Mouse (Mus musculus): ENCODE measurements around the gene Cyp2f2. TPM values are rescaled to one million over a fixed set of nuclear protein-coding genes. Genes with fewer than 3 reads are reported as not detected.
A peak's percentile ranks its signal among the peaks of the same experiment; 100 is the strongest.

Cyp2f2 gene
- 4.0 and 20.7 TPM in 2 replicates for polyA plus RNA-seq (2015; fragmentation: Nextera tagmentation; extraction: Ambion mirVana)

GRCm38 (mm10) chr7:27119676-27120075, at the start of gene Cyp2f2:
Gene Cyp2f2, plus strand, starts transcription at chr7:27119909.
- no peak within 1 kb of the TSS for H3K4me3 ChIP-seq
- H3K27ac ChIP-seq, result no peak within 1 kb of the TSS
- H3K4me2 ChIP-seq, result no peak within 1 kb of the TSS
- H3K4me1 ChIP-seq (replicated peaks), result no peaks in the 10 kb centered on the region
- H3K9me3 ChIP-seq (replicated peaks), result no peaks in the 10 kb centered on the region
- no peaks in the 10 kb centered on the region for H3K27me3 ChIP-seq
- no peaks in the 10 kb centered on the region for H3K36me3 ChIP-seq
- ATAC-seq (replicated peaks; ENCODE audit: insufficient number of reproducible peaks, insufficient read depth, low FRiP score, low read depth), result no peak
- no peak within 1 kb of the TSS for H3K9ac ChIP-seq

- 59% methylated on average over 1 of the region's 1 CpGs for WGBS
- no peak for ATAC-seq (replicated peaks; ENCODE audit: insufficient number of reproducible peaks, insufficient read depth, low FRiP score, low read depth)
- Histone ChIP-seq H3K36me3 (no peaks in the 10 kb centered on the region), H3K4me2 (no peak overlapping the region), H3K27ac (no peak overlapping the region), H3K27me3 (no peaks in the 10 kb centered on the region), H3K9me3 (replicated peaks) (no peaks in the 10 kb centered on the region), H3K4me3 (no peak overlapping the region), H3K9ac (no peak overlapping the region), H3K4me1 (replicated peaks) (no peaks in the 10 kb centered on the region)
Observed at GRCm38 (mm10) chr7:27078641-27079040, 41.1 kb upstream of the Cyp2f2 start.

- H3K9ac ChIP-seq, result no peak overlapping the region
- H3K27ac ChIP-seq, result no peak overlapping the region
- no peaks in the 10 kb centered on the region for H3K27me3 ChIP-seq
- H3K36me3 ChIP-seq, result no peaks in the 10 kb centered on the region
- no peak overlapping the region for H3K4me2 ChIP-seq
- ATAC-seq (replicated peaks; ENCODE audit: insufficient number of reproducible peaks, insufficient read depth, low FRiP score, low read depth), result no peak
- 49% methylated on average over 2 of the region's 2 CpGs for WGBS
- no peak overlapping the region for H3K4me3 ChIP-seq
- H3K4me1 ChIP-seq (replicated peaks), result no peaks in the 10 kb centered on the region
- no peaks in the 10 kb centered on the region for H3K9me3 ChIP-seq (replicated peaks)
Observed at GRCm38 (mm10) chr7:27081625-27082024, 38.1 kb upstream of the Cyp2f2 start.

GRCm38 (mm10) chr7:27091039-27091438, 28.7 kb upstream of the Cyp2f2 start:
- no peak overlapping the region for H3K4me3 ChIP-seq
- ATAC-seq (replicated peaks; ENCODE audit: insufficient number of reproducible peaks, insufficient read depth, low FRiP score, low read depth), result no peak
- H3K9me3 ChIP-seq (replicated peaks), result no peaks in the 10 kb centered on the region
- no peak overlapping the region for H3K27ac ChIP-seq
- no peak overlapping the region for H3K9ac ChIP-seq
- no peaks in the 10 kb centered on the region for H3K4me1 ChIP-seq (replicated peaks)
- no peak overlapping the region for H3K4me2 ChIP-seq
- no peaks in the 10 kb centered on the region for H3K36me3 ChIP-seq
- no peaks in the 10 kb centered on the region for H3K27me3 ChIP-seq
- 57% methylated on average over 4 of the region's 4 CpGs for WGBS

GRCm38 (mm10) chr7:27092038-27092703, 27.5 kb upstream of the Cyp2f2 start:
- no peaks in the 10 kb centered on the region for H3K9me3 ChIP-seq (replicated peaks)
- H3K4me3 ChIP-seq, result no peak overlapping the region
- H3K36me3 ChIP-seq, result no peaks in the 10 kb centered on the region
- 50% methylated on average over 7 of the region's 7 CpGs for WGBS
- H3K27me3 ChIP-seq, result no peaks in the 10 kb centered on the region
- no peak for ATAC-seq (replicated peaks; ENCODE audit: insufficient number of reproducible peaks, insufficient read depth, low FRiP score, low read depth)
- H3K4me2 ChIP-seq, result no peak overlapping the region
- no peaks in the 10 kb centered on the region for H3K4me1 ChIP-seq (replicated peaks)
- no peak overlapping the region for H3K27ac ChIP-seq
- no peak overlapping the region for H3K9ac ChIP-seq

DNA sequence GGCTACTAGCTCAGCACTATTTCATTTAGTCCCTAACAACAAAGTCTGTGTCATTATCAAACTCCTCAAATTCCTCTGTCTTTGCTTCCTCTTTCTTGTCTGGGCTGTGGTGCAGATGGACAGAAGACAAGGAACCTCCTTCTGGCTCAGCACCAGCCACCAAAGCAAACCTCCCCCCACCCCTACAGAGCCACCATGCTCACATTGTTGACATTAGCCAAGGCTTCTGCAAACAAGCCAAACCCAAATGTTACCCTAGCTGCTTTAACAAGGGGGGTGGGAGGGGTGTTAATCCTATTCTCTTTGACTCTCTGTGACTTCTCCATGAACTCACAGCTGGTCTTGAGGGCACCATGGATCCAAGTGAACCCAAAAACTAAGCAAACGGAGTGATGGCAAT, 26.8 kb upstream of the Cyp2f2 start:
- no peak overlapping the region for H3K4me2 ChIP-seq
- H3K4me1 ChIP-seq (replicated peaks), result no peaks in the 10 kb centered on the region
- no peak overlapping the region for H3K4me3 ChIP-seq
- no peak for ATAC-seq (replicated peaks; ENCODE audit: insufficient number of reproducible peaks, insufficient read depth, low FRiP score, low read depth)
- no peaks in the 10 kb centered on the region for H3K9me3 ChIP-seq (replicated peaks)
- H3K27ac ChIP-seq, result no peak overlapping the region
- no peak overlapping the region for H3K9ac ChIP-seq
- no peaks in the 10 kb centered on the region for H3K36me3 ChIP-seq
- no peaks in the 10 kb centered on the region for H3K27me3 ChIP-seq
- 24% methylated on average over 1 of the region's 1 CpGs for WGBS

DNA sequence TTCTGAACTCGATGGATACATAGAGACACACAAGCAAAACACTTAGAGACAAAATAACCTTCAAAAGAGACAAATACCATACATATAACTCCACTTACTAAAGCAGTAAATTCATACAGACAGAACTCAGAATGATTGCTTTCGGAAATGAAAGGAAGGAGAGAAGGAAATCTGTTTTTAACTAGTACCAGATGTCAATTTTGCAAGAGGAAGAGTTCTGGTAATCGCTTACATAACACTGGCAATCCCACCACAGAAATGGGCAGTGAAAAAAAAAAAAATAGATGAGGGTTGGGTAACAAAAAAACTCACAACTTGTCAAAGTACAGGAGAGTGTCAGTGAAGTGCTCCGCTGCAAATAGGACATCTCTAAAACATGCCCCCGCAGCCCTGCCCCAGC, 14.8 kb upstream of the Cyp2f2 start:
- Histone ChIP-seq H3K27me3 (no peaks in the 10 kb centered on the region), H3K9me3 (replicated peaks) (no peaks in the 10 kb centered on the region), H3K36me3 (no peaks in the 10 kb centered on the region), H3K4me1 (replicated peaks) (no peaks in the 10 kb centered on the region), H3K27ac (no peak overlapping the region), H3K4me2 (no peak overlapping the region), H3K4me3 (no peak overlapping the region), H3K9ac (no peak overlapping the region)
- no peak for ATAC-seq (replicated peaks; ENCODE audit: insufficient number of reproducible peaks, insufficient read depth, low FRiP score, low read depth)
- WGBS, result 61% methylated on average over 5 of the region's 5 CpGs

DNA sequence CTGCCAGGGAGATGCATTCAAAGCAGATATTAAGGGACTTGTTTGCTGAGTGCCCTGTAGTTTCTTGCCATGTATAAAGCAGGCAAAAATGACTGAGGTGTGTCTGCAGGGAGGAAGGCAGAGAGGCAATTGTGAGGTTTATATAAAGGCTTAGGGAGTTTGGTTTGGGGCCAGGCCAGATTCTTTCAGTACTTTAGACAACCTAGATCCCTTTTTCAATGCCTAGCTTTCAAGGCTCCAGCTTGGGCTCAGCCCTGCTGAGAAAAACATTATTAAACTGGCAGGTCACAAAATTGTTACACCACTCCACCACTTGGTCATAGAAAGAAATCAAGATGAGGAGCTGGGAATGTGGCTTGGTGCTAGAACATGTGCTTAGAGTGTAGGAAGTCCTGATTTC, 9.4 kb upstream of the Cyp2f2 start:
- no peaks in the 10 kb centered on the region for H3K27me3 ChIP-seq
- H3K9ac ChIP-seq, result no peak overlapping the region
- H3K4me2 ChIP-seq, result no peak overlapping the region
- no peak overlapping the region for H3K27ac ChIP-seq
- no peak overlapping the region for H3K4me3 ChIP-seq
- H3K4me1 ChIP-seq (replicated peaks), result no peaks in the 10 kb centered on the region
- no peaks in the 10 kb centered on the region for H3K9me3 ChIP-seq (replicated peaks)
- H3K36me3 ChIP-seq, result no peaks in the 10 kb centered on the region
- no peak for ATAC-seq (replicated peaks; ENCODE audit: insufficient number of reproducible peaks, insufficient read depth, low FRiP score, low read depth)

- 74% methylated on average over 1 of the region's 1 CpGs for WGBS
- H3K9ac ChIP-seq, result no peak overlapping the region
- ATAC-seq (replicated peaks; ENCODE audit: insufficient number of reproducible peaks, insufficient read depth, low FRiP score, low read depth), result no peak
- no peaks in the 10 kb centered on the region for H3K36me3 ChIP-seq
- no peaks in the 10 kb centered on the region for H3K9me3 ChIP-seq (replicated peaks)
- H3K27ac ChIP-seq, result no peak overlapping the region
- no peaks in the 10 kb centered on the region for H3K4me1 ChIP-seq (replicated peaks)
- H3K4me3 ChIP-seq, result no peak overlapping the region
- H3K4me2 ChIP-seq, result no peak overlapping the region
- no peaks in the 10 kb centered on the region for H3K27me3 ChIP-seq
Observed at GRCm38 (mm10) chr7:27111038-27111437, 8.7 kb upstream of the Cyp2f2 start.

DNA sequence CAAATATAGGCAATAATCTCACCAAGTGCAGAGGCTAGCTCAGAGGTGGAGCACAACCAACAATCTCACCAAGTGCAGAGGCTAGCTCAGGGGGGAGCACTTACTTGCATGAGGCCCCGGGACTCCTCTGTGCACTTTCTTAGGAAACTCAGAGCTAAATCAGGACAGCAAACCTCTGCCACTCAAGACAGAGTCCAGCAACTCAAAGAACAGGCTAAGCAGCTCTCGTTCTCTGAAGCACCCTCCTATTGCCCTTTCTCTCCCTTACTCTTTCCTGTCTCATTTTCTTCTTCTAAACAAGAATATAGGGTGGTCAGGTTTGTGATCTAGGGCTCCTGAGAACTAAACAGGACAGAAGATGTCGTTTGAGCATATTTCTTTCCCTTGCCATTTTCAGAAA, 7.7 kb upstream of the Cyp2f2 start:
- 53% methylated on average over 3 of the region's 3 CpGs for WGBS
- Histone ChIP-seq H3K4me1 (replicated peaks) (no peaks in the 10 kb centered on the region), H3K9me3 (replicated peaks) (no peaks in the 10 kb centered on the region), H3K4me3 (no peak overlapping the region), H3K27me3 (no peaks in the 10 kb centered on the region), H3K4me2 (no peak overlapping the region), H3K9ac (no peak overlapping the region), H3K27ac (no peak overlapping the region), H3K36me3 (no peaks in the 10 kb centered on the region)
- no peak for ATAC-seq (replicated peaks; ENCODE audit: insufficient number of reproducible peaks, insufficient read depth, low FRiP score, low read depth)

DNA sequence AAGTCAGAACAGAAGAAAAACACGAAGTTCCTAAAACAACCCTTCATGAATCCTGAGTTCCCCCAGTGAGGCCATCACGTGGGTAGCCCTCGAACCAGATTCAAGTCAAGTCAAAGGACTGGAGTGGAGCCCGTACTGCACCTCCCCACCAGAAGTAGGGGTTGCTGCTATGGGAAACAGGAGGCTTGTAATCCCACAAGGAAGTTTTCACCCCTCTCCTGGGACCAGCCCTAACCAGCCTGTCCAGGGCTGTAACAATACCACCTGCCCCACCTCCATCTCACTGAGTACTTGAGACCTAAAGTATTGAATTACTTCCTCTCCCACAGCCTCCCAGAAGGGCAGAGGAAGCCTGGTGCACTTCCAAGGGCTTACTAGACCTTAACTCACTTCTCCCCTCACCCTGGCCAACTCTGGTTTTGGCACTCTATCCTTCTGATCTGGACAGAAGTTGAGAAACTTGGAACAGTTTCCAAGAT, 1.6 kb upstream of the Cyp2f2 start:
- H3K9ac ChIP-seq, result no peak overlapping the region
- H3K36me3 ChIP-seq, result no peaks in the 10 kb centered on the region
- no peak overlapping the region for H3K4me3 ChIP-seq
- 0 out of 2 replicates have a peak, but pooled peaks have one; percentile 35 for ATAC-seq (replicated peaks; ENCODE audit: insufficient number of reproducible peaks, insufficient read depth, low FRiP score, low read depth)
- no peaks in the 10 kb centered on the region for H3K4me1 ChIP-seq (replicated peaks)
- H3K4me2 ChIP-seq, result no peak overlapping the region
- WGBS, result 52% methylated on average over 4 of the region's 4 CpGs
- H3K9me3 ChIP-seq (replicated peaks), result no peaks in the 10 kb centered on the region
- H3K27ac ChIP-seq, result no peak overlapping the region
- no peaks in the 10 kb centered on the region for H3K27me3 ChIP-seq

DNA sequence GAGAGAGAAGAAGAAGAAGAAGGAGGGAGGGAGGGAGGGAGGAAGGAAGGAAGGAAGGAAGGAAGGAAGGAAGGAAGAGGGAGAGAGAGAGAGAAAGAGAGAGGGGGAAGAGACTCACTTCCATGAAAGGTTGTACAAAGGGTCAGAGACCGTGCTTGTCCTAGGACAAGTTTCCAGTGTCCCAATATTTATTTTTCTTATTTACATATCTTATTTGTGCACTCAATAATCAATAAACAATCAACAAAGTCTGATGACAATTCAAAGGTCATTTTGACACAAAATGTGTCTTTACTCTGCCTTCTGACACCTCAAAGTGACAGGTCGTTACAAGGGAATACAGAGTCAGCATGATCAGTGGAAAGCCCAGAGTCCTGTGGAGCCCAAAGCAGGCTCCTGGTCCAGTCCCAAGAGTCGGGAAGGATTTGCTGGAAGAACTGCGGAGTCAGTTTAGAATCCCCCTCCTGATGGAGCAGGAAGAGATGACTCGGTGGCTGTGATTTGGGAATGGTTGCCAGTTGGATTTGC, 4.7 kb downstream of the Cyp2f2 start:
- H3K9me3 ChIP-seq (replicated peaks), result no peaks in the 10 kb centered on the region
- no peaks in the 10 kb centered on the region for H3K36me3 ChIP-seq
- no peak overlapping the region for H3K9ac ChIP-seq
- no peak overlapping the region for H3K4me3 ChIP-seq
- no peak overlapping the region for H3K27ac ChIP-seq
- no peak for ATAC-seq (replicated peaks; ENCODE audit: insufficient number of reproducible peaks, insufficient read depth, low FRiP score, low read depth)
- no peaks in the 10 kb centered on the region for H3K4me1 ChIP-seq (replicated peaks)
- H3K4me2 ChIP-seq, result no peak overlapping the region
- H3K27me3 ChIP-seq, result no peaks in the 10 kb centered on the region
- WGBS, result 62% methylated on average over 5 of the region's 5 CpGs
